Mouse (Mus musculus): Measurements from ENCODE around the gene Cpt1c.
A peak's percentile ranks its signal among the peaks of the same experiment; 100 is the strongest.
"Not testable (repeated sequence)": the region's sequence is repeated elsewhere in the genome, so short reads cannot be mapped to it uniquely, and the experiment has no call there.

Cpt1c gene

GRCm38 (mm10) chr7:44974383-44975116 is at the start of gene Cpt1c:
Gene Cpt1c, minus strand, starts transcription at chr7:44974851.
- peak; percentile 80 to 86 for DNase-seq (ENCODE audit: low spot score in 2 of 2)

GRCm38 (mm10) chr7:45023711-45024110 is 49.1 kb upstream of the Cpt1c start:
- not testable (repeated sequence) for DNase-seq (ENCODE audit: low spot score in 2 of 2)

DNA sequence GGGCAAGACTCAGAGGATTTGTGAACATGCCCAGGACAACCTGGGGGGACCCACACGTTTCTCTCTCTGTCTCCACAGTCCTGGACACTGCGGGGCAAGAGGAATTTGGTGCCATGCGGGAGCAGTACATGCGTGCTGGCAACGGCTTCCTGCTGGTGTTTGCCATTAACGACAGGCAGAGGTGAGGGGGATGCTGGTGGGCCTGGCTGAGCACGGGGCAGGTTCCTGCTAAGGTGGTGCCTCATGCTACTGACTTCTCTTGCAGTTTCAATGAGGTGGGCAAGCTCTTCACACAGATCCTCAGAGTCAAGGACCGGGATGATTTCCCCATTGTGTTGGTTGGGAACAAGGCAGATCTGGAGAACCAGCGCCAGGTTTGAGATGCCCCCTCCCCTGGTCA is 45.6 kb upstream of the Cpt1c start:
- no peak for DNase-seq (ENCODE audit: low spot score in 2 of 2)

GRCm38 (mm10) chr7:45019031-45019571 is 44.5 kb upstream of the Cpt1c start:
- peak in 1 of 2 experiments; percentile 22 for DNase-seq (ENCODE audit: low spot score in 2 of 2)

DNA sequence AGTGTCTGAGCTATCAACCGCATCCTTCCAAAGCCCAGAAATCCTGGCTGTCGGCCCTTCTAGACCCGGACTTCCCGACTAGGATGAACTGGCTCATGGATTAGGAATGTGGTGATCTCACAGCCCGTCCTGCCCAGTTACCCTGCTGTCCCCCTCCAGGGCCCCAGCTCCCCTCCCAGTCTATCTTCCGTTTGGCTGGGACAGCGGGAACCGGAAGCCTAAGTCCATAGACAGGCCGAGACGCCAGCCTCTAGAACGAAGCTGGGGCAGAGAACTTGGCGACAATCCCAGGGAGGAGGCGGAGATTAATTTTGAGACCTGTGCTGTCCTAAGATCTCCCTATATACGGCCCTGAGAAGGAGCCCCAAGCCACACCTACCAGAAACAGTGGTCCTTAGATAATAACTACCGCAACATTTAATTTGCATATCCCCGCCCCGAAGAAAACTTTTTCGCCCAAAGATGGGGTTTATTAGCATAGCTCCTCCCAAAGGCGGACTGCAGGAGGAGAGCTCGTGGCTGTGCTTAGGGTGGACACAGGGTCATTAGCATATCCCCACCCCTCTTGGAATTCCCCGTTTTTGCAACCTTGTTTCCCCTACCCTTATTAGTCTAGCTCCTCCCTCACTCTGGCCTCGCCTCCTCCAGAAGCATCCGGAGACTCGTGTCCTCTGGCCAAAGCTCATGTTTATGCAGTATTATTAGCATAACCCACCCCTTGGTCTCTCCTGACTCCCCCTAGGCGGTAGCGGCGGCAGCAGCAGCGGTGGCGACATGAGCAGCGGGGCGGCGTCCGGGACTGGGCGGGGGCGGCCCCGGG is 42.8 kb upstream of the Cpt1c start, which contains the start of gene Rras:
TSS of gene Rras (plus strand) at position 720 of the 820 bp plus-strand sequence.
- DNase-seq (ENCODE audit: low spot score in 2 of 2), result peak; percentile 77 to 85

- DNase-seq (ENCODE audit: low spot score in 2 of 2), result no peak
Measured at GRCm38 (mm10) chr7:45016761-45017160, 42.1 kb upstream of the Cpt1c start.

DNA sequence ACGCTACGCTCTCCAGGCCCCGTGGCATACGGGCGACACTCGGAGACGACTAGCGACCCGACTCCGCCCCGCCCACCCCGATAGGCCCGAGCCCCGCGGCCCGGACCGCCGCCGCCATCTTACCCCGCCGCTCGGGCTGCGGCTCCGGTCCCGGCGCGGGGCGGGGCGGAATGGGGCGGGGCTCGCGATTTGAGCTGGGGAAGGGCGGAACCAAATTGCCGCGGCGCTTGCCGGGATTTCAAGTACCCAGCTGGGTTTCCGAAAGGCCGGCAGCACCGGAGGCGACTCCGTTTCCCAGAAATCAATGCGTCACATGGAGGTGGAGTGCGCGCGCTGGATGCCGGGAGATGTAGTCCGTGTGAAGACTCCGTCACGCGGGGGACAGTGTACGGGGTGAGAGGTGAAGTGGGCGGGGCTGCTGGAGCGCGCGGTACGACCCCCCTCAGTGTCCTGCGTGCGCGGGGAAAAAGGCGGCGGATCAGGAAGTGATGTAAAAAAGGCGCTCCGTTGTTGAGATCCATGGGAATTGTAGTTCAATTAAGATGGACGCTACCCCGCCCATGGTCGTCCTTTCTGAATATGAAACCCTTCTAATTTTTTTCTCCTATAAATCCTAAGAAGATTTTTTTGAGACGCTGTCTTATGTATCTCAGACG is 41.4 kb upstream of the Cpt1c start, which contains the start of gene Scaf1:
TSS of gene Scaf1 (minus strand) at position 407 of the 656 bp plus-strand sequence.
- peak; percentile 99 to 100 for DNase-seq (ENCODE audit: low spot score in 2 of 2)

- DNase-seq (ENCODE audit: low spot score in 2 of 2), result no peak
Measured at GRCm38 (mm10) chr7:45015344-45015956, 40.8 kb upstream of the Cpt1c start.

- DNase-seq (ENCODE audit: low spot score in 2 of 2), result no peak
Measured at GRCm38 (mm10) chr7:45014096-45014451, 39.4 kb upstream of the Cpt1c start.

- no peak for DNase-seq (ENCODE audit: low spot score in 2 of 2)
Measured at GRCm38 (mm10) chr7:45013366-45014095, 38.9 kb upstream of the Cpt1c start.

DNA sequence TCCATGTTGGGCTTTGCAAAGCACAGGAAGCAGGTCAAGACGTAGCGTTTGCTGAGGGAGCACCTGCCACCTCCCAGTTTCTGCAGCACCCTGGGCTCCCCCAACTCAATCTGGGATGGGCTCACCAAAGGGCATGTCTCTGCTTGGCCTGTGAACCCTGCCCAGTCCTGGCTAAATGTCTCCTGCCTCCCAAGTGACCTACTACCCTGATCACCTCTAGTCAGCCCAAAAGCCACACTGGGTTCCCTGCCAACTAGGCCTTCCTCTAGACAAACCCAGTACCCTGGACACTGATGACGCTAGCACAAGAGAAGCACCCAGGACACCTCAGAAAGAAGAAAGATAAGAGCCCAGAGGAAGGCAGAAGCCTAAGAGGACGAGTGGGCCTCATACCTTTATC is 38.2 kb upstream of the Cpt1c start:
- DNase-seq (ENCODE audit: low spot score in 2 of 2), result no peak

- no peak for DNase-seq (ENCODE audit: low spot score in 2 of 2)
Measured at GRCm38 (mm10) chr7:45012011-45012410, 37.4 kb upstream of the Cpt1c start.

- DNase-seq (ENCODE audit: low spot score in 2 of 2), result no peak
Measured at GRCm38 (mm10) chr7:45008411-45008810, 33.8 kb upstream of the Cpt1c start.

- DNase-seq (ENCODE audit: low spot score in 2 of 2), result no peak
Measured at GRCm38 (mm10) chr7:45007846-45008245, 33.2 kb upstream of the Cpt1c start.

DNA sequence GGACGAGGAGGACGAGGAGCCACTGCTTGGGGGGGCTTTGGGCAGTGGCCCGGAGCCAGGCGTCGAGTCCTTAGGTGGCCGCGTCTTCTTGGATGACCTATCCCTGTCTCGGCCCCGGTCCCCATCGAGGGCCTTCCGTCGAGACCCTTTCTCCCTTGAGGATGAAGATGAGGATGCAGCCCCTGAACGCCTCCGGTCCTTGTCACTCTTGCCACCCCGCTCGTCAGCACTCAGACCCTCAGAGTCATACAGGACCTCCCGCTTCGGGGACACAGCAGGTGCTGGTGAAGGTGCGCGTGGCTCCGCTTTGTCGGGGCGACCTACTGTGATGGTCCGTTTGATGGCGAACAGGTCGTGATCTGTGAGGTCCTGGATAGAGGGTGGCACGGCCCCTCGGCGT is 32.5 kb upstream of the Cpt1c start:
- no peak for DNase-seq (ENCODE audit: low spot score in 2 of 2)

DNA sequence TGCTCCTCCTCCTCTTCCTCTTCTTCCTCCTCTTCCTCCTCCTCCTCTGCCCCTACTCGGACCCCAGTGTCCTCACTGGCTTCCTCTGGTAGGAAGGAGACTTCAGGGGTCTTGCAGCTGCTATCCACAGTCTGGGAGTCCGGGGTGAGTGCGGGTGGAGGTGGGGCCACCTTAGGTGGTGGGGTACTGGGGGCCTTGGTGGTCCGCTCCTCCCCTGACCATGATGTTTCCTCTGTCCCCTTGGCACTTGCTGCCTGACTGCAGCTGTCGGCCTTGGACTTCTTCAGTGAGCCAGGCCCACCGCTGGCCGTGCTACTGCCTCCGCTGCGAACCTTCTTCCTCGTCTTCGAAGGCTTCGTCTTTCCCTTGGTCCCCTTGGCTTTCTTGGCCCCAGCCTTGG is 31.9 kb upstream of the Cpt1c start:
- no peak for DNase-seq (ENCODE audit: low spot score in 2 of 2)

DNA sequence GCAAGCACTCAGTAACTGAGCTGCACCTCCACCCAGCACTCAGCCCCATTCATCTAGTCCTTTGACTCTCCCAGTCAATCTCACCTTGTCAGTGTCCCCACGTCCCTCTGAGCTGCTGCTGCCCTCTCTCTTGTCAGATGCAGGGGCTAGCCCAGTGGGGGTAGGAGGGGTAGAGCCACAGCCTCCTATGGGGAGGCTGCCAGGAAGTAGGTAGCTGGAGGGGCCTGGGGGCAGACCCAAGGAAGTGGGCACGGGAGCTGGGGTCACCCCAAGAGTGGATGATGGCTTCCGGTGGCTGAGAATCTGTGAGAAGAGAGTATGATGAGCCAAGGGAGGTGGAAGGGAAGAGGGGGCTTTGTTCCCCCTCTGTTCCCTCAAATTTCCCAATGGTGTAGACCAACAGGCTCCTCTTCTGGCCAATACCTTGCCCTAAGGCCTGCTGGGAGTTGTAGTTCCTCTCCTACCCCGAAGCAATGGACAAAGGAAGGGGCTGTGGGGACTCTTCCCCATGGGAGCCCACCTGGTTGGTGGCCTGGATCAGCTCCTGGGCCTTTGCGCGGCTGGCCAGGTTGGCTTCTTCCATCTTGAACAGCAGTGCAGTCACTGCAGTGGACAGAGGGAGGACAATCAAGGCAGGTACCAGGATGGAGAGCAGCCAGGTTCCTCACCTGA is 30.8 kb upstream of the Cpt1c start:
- DNase-seq (ENCODE audit: low spot score in 2 of 2), result no peak

DNA sequence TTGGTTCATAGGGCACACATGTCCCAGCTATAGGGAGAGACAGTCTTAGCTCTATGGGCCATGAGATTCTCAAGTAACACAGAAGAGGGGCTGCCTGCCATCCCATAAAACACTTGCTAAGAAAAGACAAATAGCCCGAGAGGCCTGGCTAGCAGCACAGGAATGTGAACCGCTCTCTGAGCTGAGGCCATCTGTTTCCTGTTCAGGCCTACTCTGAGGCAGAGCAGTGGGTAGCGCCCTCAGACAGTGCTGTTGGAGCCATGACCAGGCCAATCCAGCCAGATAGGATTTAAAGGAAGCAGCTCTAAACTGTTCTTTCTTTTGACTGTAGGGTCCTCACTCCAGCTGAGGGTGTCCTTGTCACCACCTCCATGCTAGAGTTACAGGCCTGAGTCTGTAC is 29.9 kb upstream of the Cpt1c start:
- no peak for DNase-seq (ENCODE audit: low spot score in 2 of 2)

DNA sequence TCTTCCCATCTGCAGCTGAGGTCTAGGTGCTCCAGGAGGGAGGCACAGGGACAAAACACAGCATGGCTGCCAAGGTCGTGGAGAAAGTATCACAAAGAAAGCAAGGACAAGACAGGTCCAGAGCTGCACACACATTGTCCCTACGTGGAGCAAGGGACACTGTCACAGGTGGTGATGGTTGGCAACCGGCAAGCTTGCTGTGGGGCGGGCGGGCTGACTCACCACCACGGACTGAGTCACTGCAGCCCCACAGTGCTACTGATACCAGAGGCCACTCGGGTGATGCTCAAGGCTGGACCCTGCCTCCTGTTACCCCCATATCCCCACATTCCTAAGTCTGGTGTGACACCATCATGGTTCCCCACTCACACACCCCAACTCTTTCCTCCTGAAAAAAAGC is 27.8 kb upstream of the Cpt1c start:
- no peak for DNase-seq (ENCODE audit: low spot score in 2 of 2)

DNA sequence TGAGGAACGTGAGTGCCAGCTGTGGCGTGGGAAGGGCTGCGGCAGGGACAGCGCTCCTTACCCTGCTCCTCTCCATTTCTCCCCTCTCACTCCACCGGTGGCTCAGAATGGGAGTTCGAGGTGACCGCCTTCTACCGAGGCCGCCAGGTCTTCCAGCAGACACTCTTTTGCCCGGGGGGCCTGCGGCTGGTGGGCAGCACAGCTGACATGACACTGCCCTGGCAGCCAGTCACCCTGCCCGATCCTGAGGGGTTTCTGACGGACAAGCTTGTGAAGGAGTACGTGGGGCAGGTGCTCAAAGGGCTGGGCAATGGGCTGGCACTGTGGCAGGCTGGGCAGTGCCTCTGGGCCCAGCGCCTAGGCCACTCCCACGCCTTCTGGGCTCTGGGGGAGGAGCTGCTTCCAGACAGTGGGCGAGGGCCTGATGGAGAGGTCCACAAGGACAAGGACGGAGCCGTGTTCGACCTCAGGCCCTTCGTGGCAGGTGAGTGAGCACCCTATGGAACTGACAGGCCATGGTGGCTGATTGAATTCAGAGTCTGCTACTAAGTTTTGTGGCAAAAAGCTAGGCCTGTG is 26.0 kb upstream of the Cpt1c start:
- no peak for DNase-seq (ENCODE audit: low spot score in 2 of 2)

All from frontal cortex, postnatal 14 days (tissue).